Mouse (Mus musculus) hindlimb bud, embryonic 11.5 days (tissue): ENCODE measurements around the gene Irf2.

ENCODE experiments used
- DNase-seq: peaks from one replicate; pipeline ENCODE4 v3.0.0-alpha.2; 2012; ENCODE audit warnings: low read depth, low spot score; ENCODE audit errors: extremely low spot score

Gene Irf2

GRCm38 (mm10) chr8:46840390-46840789 is 100.9 kb downstream of the Irf2 start:
- no peak for DNase-seq

GRCm38 (mm10) chr8:46840791-46841190 is 101.3 kb downstream of the Irf2 start:
- no peak for DNase-seq

- DNase-seq, result no peak
These were observed 103.2 kb downstream of the Irf2 start for GRCm38 (mm10) chr8:46842676-46843181.

- no peak for DNase-seq
These were observed 104.3 kb downstream of the Irf2 start for GRCm38 (mm10) chr8:46843855-46844254.

GRCm38 (mm10) chr8:46844371-46844973 is 104.9 kb downstream of the Irf2 start:
- no peak for DNase-seq

GRCm38 (mm10) chr8:46844974-46845774 is 105.6 kb downstream of the Irf2 start:
- DNase-seq, result no peak

GRCm38 (mm10) chr8:46845891-46846290 is 106.4 kb downstream of the Irf2 start:
- no peak for DNase-seq

- no peak for DNase-seq
These were observed 107.4 kb downstream of the Irf2 start for GRCm38 (mm10) chr8:46846893-46847292.

GRCm38 (mm10) chr8:46848011-46848641 is 108.6 kb downstream of the Irf2 start:
- DNase-seq, result no peak

- no peak for DNase-seq
These were observed 109.4 kb downstream of the Irf2 start for GRCm38 (mm10) chr8:46848931-46849330.

- DNase-seq, result no peak
These were observed 109.9 kb downstream of the Irf2 start for GRCm38 (mm10) chr8:46849458-46849857.

GRCm38 (mm10) chr8:46850258-46850897 is 110.8 kb downstream of the Irf2 start:
- no peak for DNase-seq

GRCm38 (mm10) chr8:46851560-46851959 is 112.0 kb downstream of the Irf2 start:
- no peak for DNase-seq

- no peak for DNase-seq
These were observed 112.8 kb downstream of the Irf2 start for GRCm38 (mm10) chr8:46852377-46852776.

- no peak for DNase-seq
These were observed 119.8 kb downstream of the Irf2 start for GRCm38 (mm10) chr8:46859164-46859846.

GRCm38 (mm10) chr8:46859847-46860167 is 120.3 kb downstream of the Irf2 start:
- DNase-seq, result no peak

GRCm38 (mm10) chr8:46862508-46862907 is 123.0 kb downstream of the Irf2 start:
- DNase-seq, result no peak

GRCm38 (mm10) chr8:46865428-46865827 is 125.9 kb downstream of the Irf2 start:
- no peak for DNase-seq

- DNase-seq, result no peak
These were observed 127.9 kb downstream of the Irf2 start for GRCm38 (mm10) chr8:46867440-46867839.

GRCm38 (mm10) chr8:46868346-46869065 is 129.0 kb downstream of the Irf2 start:
- DNase-seq, result no peak
